7 mouse cellular contexts compared by ENCODE assay signal in the genomic region with DNA sequence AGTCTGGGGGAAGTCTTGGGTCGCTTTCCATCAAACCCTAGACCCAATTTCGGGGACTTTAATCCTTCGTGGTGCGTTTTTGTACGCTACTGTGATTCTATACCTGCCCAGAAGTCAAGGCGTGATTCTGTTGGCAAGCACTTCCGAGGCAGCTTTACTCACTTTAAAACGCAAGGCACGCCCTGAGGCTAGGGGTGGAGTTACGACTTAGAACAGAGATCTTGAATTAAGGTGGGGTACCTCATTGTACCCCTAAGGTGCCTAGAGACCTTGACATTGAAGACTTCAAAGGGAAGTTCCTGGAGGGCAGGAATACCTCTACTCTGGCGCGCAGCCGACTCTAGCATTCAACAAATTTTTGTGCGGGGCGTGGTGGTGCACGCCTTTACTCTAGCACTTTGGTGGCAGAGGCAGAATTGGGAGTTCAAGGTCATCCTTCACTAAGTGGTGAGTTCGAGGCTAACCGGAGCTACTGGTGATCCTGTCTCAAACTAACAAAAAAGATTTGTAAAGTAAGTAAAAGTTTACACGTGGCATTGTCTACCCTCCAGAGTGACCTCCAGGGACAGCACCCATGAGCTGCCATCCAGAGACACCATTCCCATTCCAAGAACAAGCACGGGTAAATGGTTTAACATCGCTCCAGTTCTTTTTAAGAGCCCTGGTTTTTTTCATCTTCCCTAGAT. TPM values are rescaled to one million over a fixed set of nuclear protein-coding genes. Genes with fewer than 3 reads are reported as not detected.
A peak's percentile ranks its signal among the peaks of the same experiment; 100 is the strongest.
DNase-seq lines count a peak whose midpoint lies in the region; ATAC-seq and TF ChIP-seq lines count a peak whose summit lies in the region.

No protein-coding gene starts in this region.

- H3K36me3 ChIP-seq in G1E (replicated peaks): peaks cover 31% of the 10 kb centered on the region
- peaks cover 5% of the 10 kb centered on the region for H3K36me3 ChIP-seq in forebrain, postnatal 0 days (ENCODE audit: insufficient read depth)
- H3K36me3 ChIP-seq in kidney, adult 2 months (ENCODE audit: control insufficient read depth, insufficient read depth, low read length): no peaks in the 10 kb centered on the region
- 0 out of 2 replicates have a peak, but pooled peaks cover 2% of the 10 kb centered on the region for H3K36me3 ChIP-seq in stomach, postnatal 0 days (ENCODE audit: control insufficient read depth, insufficient read depth, low read length)

- peak; percentile 87 for DNase-seq in CD4-positive helper T cell, adult 2 months (ENCODE audit: low read depth, low spot score)
- no peak for DNase-seq in G1E (ENCODE audit: low spot score)
- no peak for DNase-seq in forebrain, postnatal 0 days
- DNase-seq in kidney, adult 2 months: peak; percentile 81
- DNase-seq in lung, postnatal 10 days: peak; percentile 73
- DNase-seq in stomach, postnatal 0 days (ENCODE audit: low spot score): peak; percentile 71
- DNase-seq in layer of hippocampus, postnatal 36 days: no peak

- TF ChIP-seq POLR2A in kidney, adult 2 months (IDR thresholded peaks at IDR 0.05; ENCODE audit: low read depth, low read length): no peak

- H3K4me3 ChIP-seq in G1E (ENCODE audit: low read depth, low read length): peak overlapping the region; percentile 71; the same call in 1 of the 2 replicates
- H3K4me3 ChIP-seq in forebrain, postnatal 0 days (ENCODE audit: low read depth, low read length): peak overlapping the region; percentile 79
- H3K4me3 ChIP-seq in kidney, adult 2 months (ENCODE audit: insufficient read depth, low read depth, low read length): peak overlapping the region; percentile 83
- peak overlapping the region; percentile 75 for H3K4me3 ChIP-seq in stomach, postnatal 0 days (ENCODE audit: low read depth, low read length)

- no peak overlapping the region for H3K27ac ChIP-seq in forebrain, postnatal 0 days (ENCODE audit: low read depth, low read length)
- peak overlapping the region; percentile 93 for H3K27ac ChIP-seq in kidney, adult 2 months (ENCODE audit: insufficient read depth, low read depth, low read length)
- peak overlapping the region; percentile 92 for H3K27ac ChIP-seq in stomach, postnatal 0 days (replicated peaks)

- TF ChIP-seq CTCF in G1E (IDR thresholded peaks at IDR 0.05; ENCODE audit: low read depth, low read length): no peak
- TF ChIP-seq CTCF in forebrain, postnatal 0 days (IDR thresholded peaks at IDR 0.05; ENCODE audit: low read depth): no peak
- no peak for TF ChIP-seq CTCF in kidney, adult 2 months (conservative IDR thresholded peaks at IDR 0.05; ENCODE audit: insufficient read depth, insufficient read length, low read depth, low read length)
- no peak for TF ChIP-seq CTCF in stomach, postnatal 0 days (IDR thresholded peaks at IDR 0.05; ENCODE audit: low read depth)

- no peak for ATAC-seq in G1E (ENCODE audit: extremely low read depth, insufficient number of reproducible peaks, low FRiP score, poor library complexity, severe bottlenecking)
- no peak for ATAC-seq in forebrain, postnatal 0 days
- peak; percentile 10 for ATAC-seq in stomach, postnatal 0 days (ENCODE audit: low FRiP score, low TSS enrichment)

- H3K9me3 ChIP-seq in G1E (replicated peaks): 0 out of 2 replicates have a peak, but pooled peaks cover 2% of the 10 kb centered on the region
- H3K9me3 ChIP-seq in forebrain, postnatal 0 days (ENCODE audit: low read length): no peaks in the 10 kb centered on the region
- no peaks in the 10 kb centered on the region for H3K9me3 ChIP-seq in stomach, postnatal 0 days (ENCODE audit: control insufficient read depth, low read length)

- 3% methylated on average over 21 of the region's 21 CpGs for WGBS in forebrain, postnatal 0 days
- 2% methylated on average over 21 of the region's 21 CpGs for WGBS in kidney, adult 2 months
- WGBS in stomach, postnatal 0 days: 4% methylated on average over 21 of the region's 21 CpGs

- H3K27me3 ChIP-seq in G1E (ENCODE audit: insufficient read depth, low read length): peaks cover 64% of the 10 kb centered on the region
- H3K27me3 ChIP-seq in forebrain, postnatal 0 days (ENCODE audit: insufficient read depth, low read length): 0 out of 2 replicates have a peak, but pooled peaks cover 7% of the 10 kb centered on the region
- no peaks in the 10 kb centered on the region for H3K27me3 ChIP-seq in kidney, adult 2 months (replicated peaks; ENCODE audit: control insufficient read depth, insufficient read depth, low read length)
- H3K27me3 ChIP-seq in stomach, postnatal 0 days (ENCODE audit: control insufficient read depth, insufficient read depth, low read length): no peaks in the 10 kb centered on the region

- peaks cover 53% of the 10 kb centered on the region for H3K4me1 ChIP-seq in G1E (ENCODE audit: insufficient read depth, low read depth, low read length)
- peaks cover 14% of the 10 kb centered on the region; the same call in 1 of the 2 replicates for H3K4me1 ChIP-seq in forebrain, postnatal 0 days (ENCODE audit: insufficient read depth)
- peaks cover 17% of the 10 kb centered on the region for H3K4me1 ChIP-seq in kidney, adult 2 months (ENCODE audit: control insufficient read depth, insufficient read depth, low read length)
- H3K4me1 ChIP-seq in stomach, postnatal 0 days (replicated peaks; ENCODE audit: control insufficient read depth, insufficient read depth): 0 out of 2 replicates have a peak, but pooled peaks cover 11% of the 10 kb centered on the region

- peak overlapping the region; percentile 68; the same call in 1 of the 2 replicates for H3K9ac ChIP-seq in forebrain, postnatal 0 days
- peak overlapping the region; percentile 75 for H3K9ac ChIP-seq in stomach, postnatal 0 days (ENCODE audit: low read length)

- no peak for TF ChIP-seq EP300 in stomach, postnatal 0 days (optimal IDR thresholded peaks at IDR 0.05)

- H3K4me2 ChIP-seq in forebrain, postnatal 0 days (ENCODE audit: low read depth): peak overlapping the region; percentile 81
- peak overlapping the region; percentile 89 for H3K4me2 ChIP-seq in stomach, postnatal 0 days (replicated peaks; ENCODE audit: low read depth)

RNA-seq across cellular contexts. Expression of gene Mllt6, which starts 0.9 kb away (rescaled TPM):
- total RNA-seq in G1E (2014; fragmentation: Nextera tagmentation): 16.5 and 18.7 TPM in 2 replicates
- total RNA-seq in G1E (2017): 10.9 and 11.2 TPM in 2 replicates
- 38.3 and 42.6 TPM in 2 replicates for polyA plus RNA-seq in G1E (2012)
- 42.2 and 48.1 TPM in 2 replicates for total RNA-seq in forebrain, postnatal 0 days (2014; rRNA removed)
- 1.7 TPM in 2 replicates for polyA plus RNA-seq in forebrain, postnatal 0 days (2015; fragmentation: Nextera tagmentation; extraction: Ambion mirVana)
- polyA plus RNA-seq in kidney, adult 2 months (2012; rRNA removed): 36.6 and 40.4 TPM in 2 replicates
- 1.1 TPM in 2 replicates for polyA plus RNA-seq in stomach, postnatal 0 days (2015; fragmentation: Nextera tagmentation; extraction: Ambion mirVana)
- total RNA-seq in layer of hippocampus, postnatal 36 days (2021): 100 to 1,000 TPM; 105 to 110 TPM

RNA-seq across cellular contexts. Expression of gene Cisd3, which starts 23.3 kb away (rescaled TPM):
- total RNA-seq in G1E (2014; fragmentation: Nextera tagmentation) (14.7 and 19.1 TPM in 2 replicates), G1E (2017) (8.8 and 14.9 TPM in 2 replicates)
- 0.69 and 2.6 TPM in 2 replicates for polyA plus RNA-seq in G1E (2012)
- 14.4 and 15.5 TPM in 2 replicates for total RNA-seq in forebrain, postnatal 0 days (2014; rRNA removed)
- polyA plus RNA-seq in forebrain, postnatal 0 days (2015; fragmentation: Nextera tagmentation; extraction: Ambion mirVana): 27.2 and 27.8 TPM in 2 replicates
- polyA plus RNA-seq in kidney, adult 2 months (2012; rRNA removed): 139 and 149 TPM in 2 replicates
- polyA plus RNA-seq in stomach, postnatal 0 days (2015; fragmentation: Nextera tagmentation; extraction: Ambion mirVana): 44.2 TPM in 2 replicates
- total RNA-seq in layer of hippocampus, postnatal 36 days (2021): 10 to 100 TPM; 52.8 to 58.2 TPM

RNA-seq across cellular contexts. Expression of gene Epop, which starts 32.8 kb away (rescaled TPM):
- total RNA-seq in G1E (2014; fragmentation: Nextera tagmentation): 2.6 and 4.5 TPM in 2 replicates
- total RNA-seq in G1E (2017): 2.7 and 3.9 TPM in 2 replicates
- 60.9 and 77.7 TPM in 2 replicates for polyA plus RNA-seq in G1E (2012)
- total RNA-seq in forebrain, postnatal 0 days (2014; rRNA removed): 5.0 and 6.8 TPM in 2 replicates
- polyA plus RNA-seq in forebrain, postnatal 0 days (2015; fragmentation: Nextera tagmentation; extraction: Ambion mirVana): 3.6 and 4.1 TPM in 2 replicates
- 0.86 and 1.2 TPM in 2 replicates for polyA plus RNA-seq in kidney, adult 2 months (2012; rRNA removed)
- 9.7 and 10.8 TPM in 2 replicates for polyA plus RNA-seq in stomach, postnatal 0 days (2015; fragmentation: Nextera tagmentation; extraction: Ambion mirVana)
- 10 to 100 TPM; 33.6 to 34.2 TPM for total RNA-seq in layer of hippocampus, postnatal 36 days (2021)

RNA-seq across cellular contexts. Expression of gene Pcgf2, which starts 37.9 kb away (rescaled TPM):
- total RNA-seq in G1E (2014; fragmentation: Nextera tagmentation) (5.4 and 7.2 TPM in 2 replicates), G1E (2017) (0.41 TPM in 1 of 2 replicates, not detected in the other)
- 18.5 and 21.1 TPM in 2 replicates for polyA plus RNA-seq in G1E (2012)
- total RNA-seq in forebrain, postnatal 0 days (2014; rRNA removed): 13.0 and 21.9 TPM in 2 replicates
- 10.0 and 12.6 TPM in 2 replicates for polyA plus RNA-seq in forebrain, postnatal 0 days (2015; fragmentation: Nextera tagmentation; extraction: Ambion mirVana)
- 53.9 and 56.5 TPM in 2 replicates for polyA plus RNA-seq in kidney, adult 2 months (2012; rRNA removed)
- polyA plus RNA-seq in stomach, postnatal 0 days (2015; fragmentation: Nextera tagmentation; extraction: Ambion mirVana): 5.9 and 6.6 TPM in 2 replicates
- 10 to 100 TPM; 23.5 to 30.6 TPM for total RNA-seq in layer of hippocampus, postnatal 36 days (2021)

RNA-seq across cellular contexts. Expression of gene Psmb3, which starts 40.8 kb away (rescaled TPM):
- total RNA-seq in G1E (2014; fragmentation: Nextera tagmentation) (49.9 and 78.3 TPM in 2 replicates), G1E (2017) (191 and 258 TPM in 2 replicates)
- polyA plus RNA-seq in G1E (2012): 23.7 and 93.4 TPM in 2 replicates
- 322 and 350 TPM in 2 replicates for total RNA-seq in forebrain, postnatal 0 days (2014; rRNA removed)
- polyA plus RNA-seq in forebrain, postnatal 0 days (2015; fragmentation: Nextera tagmentation; extraction: Ambion mirVana): 499 and 621 TPM in 2 replicates
- 397 and 399 TPM in 2 replicates for polyA plus RNA-seq in kidney, adult 2 months (2012; rRNA removed)
- polyA plus RNA-seq in stomach, postnatal 0 days (2015; fragmentation: Nextera tagmentation; extraction: Ambion mirVana): 405 and 438 TPM in 2 replicates
- total RNA-seq in layer of hippocampus, postnatal 36 days (2021): 100 to 1,000 TPM; 125 to 129 TPM

Comparison
In these comparisons a context has a peak if more than half of its experiments do, and no peak if none do; other contexts are left out.
1. DNase-seq: peak in CD4-positive helper T cell, adult 2 months (single experiment), kidney, adult 2 months (single experiment), lung, postnatal 10 days (single experiment) and stomach, postnatal 0 days (single experiment); none in G1E (single experiment), forebrain, postnatal 0 days (single experiment) and layer of hippocampus, postnatal 36 days (0 of 2).
2. RNA of gene Mllt6, which starts 0.9 kb away (polyA plus RNA-seq): 38.3 to 42.6 TPM in G1E and 36.6 to 40.4 TPM in kidney, adult 2 months; 1.7 TPM in forebrain, postnatal 0 days and 1.1 TPM in stomach, postnatal 0 days; every median in the first group is over 10 times any median in the second.
3. Peak in every context shown above with its lines, with median percentiles within 50 percentile points of each other: H3K4me3 ChIP-seq.